8 mouse cellular contexts compared by ENCODE assay signal in genomic region chr5:124899945-124900631, GRCm38 (mm10). TPM values are rescaled to one million over a fixed set of nuclear protein-coding genes. Genes with fewer than 3 reads are reported as not detected.
DNase-seq lines count a peak whose midpoint lies in the region; ATAC-seq and TF ChIP-seq lines count a peak whose summit lies in the region.

No protein-coding gene starts in this region.

- H3K27ac ChIP-seq in MEL (ENCODE audit: control insufficient read depth, low read depth, low read length): no peak overlapping the region
- no peak overlapping the region for H3K27ac ChIP-seq in cerebellum, adult 2 months (ENCODE audit: insufficient read depth, low read length)
- H3K27ac ChIP-seq in lung, embryonic 15.5 days: no peak overlapping the region
- no peak overlapping the region for H3K27ac ChIP-seq in thymus, adult 2 months (ENCODE audit: control insufficient read depth, insufficient read depth, low read length)

- H3K79me2 ChIP-seq in MEL (ENCODE audit: control insufficient read depth, insufficient read depth, low read length, poor library complexity): no peaks in the 10 kb centered on the region

- no peaks in the 10 kb centered on the region for H3K27me3 ChIP-seq in MEL (ENCODE audit: control insufficient read depth in 1 of 2, insufficient read depth in 2 of 2, low read length in 2 of 2)
- H3K27me3 ChIP-seq in cerebellum, adult 2 months (ENCODE audit: control insufficient read depth, insufficient read depth, low read length): no peaks in the 10 kb centered on the region
- H3K27me3 ChIP-seq in lung, embryonic 15.5 days: no peaks in the 10 kb centered on the region
- H3K27me3 ChIP-seq in thymus, adult 2 months (ENCODE audit: control insufficient read depth, insufficient read depth, low read length): no peaks in the 10 kb centered on the region

- no peaks in the 10 kb centered on the region for H3K9me3 ChIP-seq in MEL (replicated peaks; ENCODE audit: insufficient read depth, low read length)
- H3K9me3 ChIP-seq in lung, embryonic 15.5 days: no peaks in the 10 kb centered on the region

- no peaks in the 10 kb centered on the region; a peak in 1 of 4 replicates for H3K4me1 ChIP-seq in MEL (ENCODE audit: control insufficient read depth in 1 of 2, insufficient read depth in 2 of 2, low read length in 2 of 2)
- peaks cover 12% of the 10 kb centered on the region for H3K4me1 ChIP-seq in cerebellum, adult 2 months (ENCODE audit: control insufficient read depth, insufficient read depth, low read length)
- peaks cover 9% of the 10 kb centered on the region for H3K4me1 ChIP-seq in lung, embryonic 15.5 days
- H3K4me1 ChIP-seq in thymus, adult 2 months (replicated peaks; ENCODE audit: control insufficient read depth, insufficient read depth, low read length): peaks cover 5% of the 10 kb centered on the region; the same call in 1 of the 2 replicates

- TF ChIP-seq POLR2A in MEL (IDR thresholded peaks at IDR 0.05; ENCODE audit: control insufficient read depth in 1 of 2, insufficient read depth in 1 of 2, low read depth in 1 of 2, low read length in 2 of 2, poor library complexity in 1 of 2): no peak
- no peak for TF ChIP-seq POLR2A in cerebellum, adult 2 months (IDR thresholded peaks at IDR 0.05; ENCODE audit: borderline replicate concordance, insufficient read depth, low read length)
- TF ChIP-seq POLR2A in thymus, adult 2 months (IDR thresholded peaks at IDR 0.05; ENCODE audit: control insufficient read depth, extremely low read depth, insufficient read depth, low read length, poor library complexity): no peak

- H3K36me3 ChIP-seq in MEL (ENCODE audit: control insufficient read depth in 1 of 2, insufficient read depth in 2 of 2, low read length in 2 of 2): no peaks in the 10 kb centered on the region
- no peaks in the 10 kb centered on the region for H3K36me3 ChIP-seq in lung, embryonic 15.5 days
- no peaks in the 10 kb centered on the region for H3K36me3 ChIP-seq in thymus, adult 2 months (ENCODE audit: control insufficient read depth, insufficient read depth, low read length)

- peak overlapping the region; percentile 55 for H3K4me2 ChIP-seq in lung, embryonic 15.5 days

- no peak overlapping the region for H3K9ac ChIP-seq in MEL (ENCODE audit: control insufficient read depth, low read depth, low read length, poor library complexity, severe bottlenecking)
- no peak overlapping the region for H3K9ac ChIP-seq in lung, embryonic 15.5 days

- no peak overlapping the region for H3K4me3 ChIP-seq in MEL (ENCODE audit: control insufficient read depth in 1 of 2, insufficient read depth in 1 of 2, low read depth in 2 of 2, low read length in 2 of 2)
- H3K4me3 ChIP-seq in cerebellum, adult 2 months (replicated peaks; ENCODE audit: insufficient read depth, low read depth, low read length): no peak overlapping the region
- H3K4me3 ChIP-seq in lung, embryonic 15.5 days: peak overlapping the region; percentile 6; the same call in 1 of the 2 replicates
- H3K4me3 ChIP-seq in thymus, adult 2 months (ENCODE audit: control insufficient read depth, insufficient read depth, low read length): no peak overlapping the region

- peak; percentile 80 for DNase-seq in MEL (ENCODE audit: low read depth, low spot score)
- DNase-seq in cerebellum, adult 2 months: peak; percentile 67 to 87
- peak; percentile 79 for DNase-seq in forelimb bud, embryonic 11.5 days (ENCODE audit: low read depth, low spot score)
- peak; percentile 86 to 90 for DNase-seq in layer of hippocampus, adult 8-10 months (ENCODE audit: low spot score in 2 of 2)
- peak; percentile 47 for DNase-seq in ovary, adult 18-20 months (ENCODE audit: low spot score)
- peak; percentile 88 for DNase-seq in thymus, adult 2 months

- peak; percentile 90 to 98 (median 94) for TF ChIP-seq CTCF in MEL (IDR thresholded peaks at IDR 0.05 in 2 of 3, conservative IDR thresholded peaks at IDR 0.05 in 1 of 3; ENCODE audit: control insufficient read depth in 1 of 3, insufficient read depth in 1 of 3, low read depth in 2 of 3, low read length in 3 of 3, poor library complexity in 1 of 3, severe bottlenecking in 1 of 3)
- TF ChIP-seq CTCF in cerebellum, adult 2 months (IDR thresholded peaks at IDR 0.05; ENCODE audit: borderline replicate concordance, insufficient read depth, low read depth, low read length): peak; percentile 97
- peak; percentile 97 for TF ChIP-seq CTCF in thymus, adult 2 months (IDR thresholded peaks at IDR 0.05; ENCODE audit: borderline replicate concordance, control insufficient read depth, extremely low read depth, insufficient read depth, low read length, poor library complexity)

- peak; percentile 77 to 88; a peak in 3 of 4 replicates for ATAC-seq in hematopoietic stem cell, adult 5-6 weeks (replicated peaks in 1 of 2; ENCODE audit: insufficient read depth in 1 of 2, low FRiP score in 2 of 2, low TSS enrichment in 1 of 2, low read depth in 1 of 2, poor library complexity in 2 of 2, severe bottlenecking in 2 of 2)
- ATAC-seq in lung, embryonic 15.5 days (ENCODE audit: borderline replicate concordance, extremely low read depth, low FRiP score, low TSS enrichment): peak; percentile 40; the same call in 1 of the 2 replicates

- TF ChIP-seq EP300 in MEL (IDR thresholded peaks at IDR 0.05; ENCODE audit: low read depth in 1 of 2, low read length in 2 of 2): no peak

- WGBS in cerebellum, adult 2 months: 21% methylated on average over 20 of the region's 20 CpGs
- WGBS in lung, embryonic 15.5 days: 15% methylated on average over 20 of the region's 20 CpGs
- WGBS in thymus, adult 2 months: 31% methylated on average over 20 of the region's 20 CpGs

- TF ChIP-seq RAD21 in MEL (IDR thresholded peaks at IDR 0.05; ENCODE audit: low read depth, low read length): peak; percentile 87

TF ChIP-seq in MEL, 35 proteins besides CTCF, POLR2A, EP300 and RAD21:
- TF ChIP-seq ZC3H11A (IDR thresholded peaks at IDR 0.05; ENCODE audit: low read depth, low read length): peak; percentile 89
- no peak for TF ChIP-seq NRF1 (IDR thresholded peaks at IDR 0.05; ENCODE audit: insufficient read depth, low read depth, low read length, poor library complexity, severe bottlenecking)
- TF ChIP-seq ZMIZ1 (IDR thresholded peaks at IDR 0.05; ENCODE audit: low read depth, low read length): no peak
- no peak for TF ChIP-seq JUND (IDR thresholded peaks at IDR 0.05; ENCODE audit: low read depth, low read length)
- TF ChIP-seq MAZ (IDR thresholded peaks at IDR 0.05; ENCODE audit: low read depth, low read length): peak; percentile 53; the same call in 1 of the 2 replicates
- TF ChIP-seq UBTF (IDR thresholded peaks at IDR 0.05; ENCODE audit: borderline replicate concordance, insufficient read depth, low read depth, low read length): no peak
- no peak for TF ChIP-seq ZNF384 (IDR thresholded peaks at IDR 0.05; ENCODE audit: low read depth, low read length)
- peak; percentile 93 for TF ChIP-seq SMC3 (IDR thresholded peaks at IDR 0.05; ENCODE audit: low read depth, low read length)
- 0 out of 2 replicates have a peak, but pooled peaks have one; percentile 43 for TF ChIP-seq SIN3A (IDR thresholded peaks at IDR 0.05; ENCODE audit: low read length)

RNA-seq across cellular contexts. Expression of gene Zfp664, which starts 37.6 kb away (rescaled TPM):
- 15.9 and 18.6 TPM in 2 replicates for total RNA-seq in MEL (2012; rRNA removed)
- 100 to 1,000 TPM in 1 of 2 experiments, 10 to 100 TPM in 1; 37.7 to 205 TPM for polyA plus RNA-seq in MEL (2012; ENCODE audit: insufficient read depth in 1 of 2, insufficient read length in 2 of 2, low read depth in 1 of 2, low replicate concordance in 2 of 2, missing spikeins in 1 of 2)
- polyA plus RNA-seq in cerebellum, adult 2 months (2012; rRNA removed): 67.2 and 72.9 TPM in 2 replicates
- total RNA-seq in hematopoietic stem cell, adult 5-6 weeks (2017): 29.1 and 30.4 TPM in 2 replicates
- 10 to 100 TPM; 60.6 to 73.4 (median 65.8) TPM for total RNA-seq in layer of hippocampus, adult 8-10 months (2022)
- 94.7 and 106 TPM in 2 replicates for polyA plus RNA-seq in lung, embryonic 15.5 days (2015; fragmentation: Nextera tagmentation; extraction: Ambion mirVana)
- 35.7 and 42.0 TPM in 2 replicates for polyA plus RNA-seq in thymus, adult 2 months (2012; rRNA removed)

RNA-seq across cellular contexts. Expression of gene Ccdc92, which starts 37.9 kb away (rescaled TPM):
- 7.6 and 9.2 TPM in 2 replicates for total RNA-seq in MEL (2012; rRNA removed)
- 100 to 1,000 TPM in 1 of 2 experiments, 10 to 100 TPM in 1; 40.3 to 467 TPM for polyA plus RNA-seq in MEL (2012; ENCODE audit: insufficient read depth in 1 of 2, insufficient read length in 2 of 2, low read depth in 1 of 2, low replicate concordance in 2 of 2, missing spikeins in 1 of 2)
- polyA plus RNA-seq in cerebellum, adult 2 months (2012; rRNA removed): 183 and 200 TPM in 2 replicates
- total RNA-seq in hematopoietic stem cell, adult 5-6 weeks (2017): 1.3 TPM in 1 of 2 replicates, not detected in the other
- total RNA-seq in layer of hippocampus, adult 8-10 months (2022): 10 to 100 TPM; 70.4 to 76.4 (median 72.7) TPM
- polyA plus RNA-seq in lung, embryonic 15.5 days (2015; fragmentation: Nextera tagmentation; extraction: Ambion mirVana): 9.5 and 10.4 TPM in 2 replicates
- polyA plus RNA-seq in thymus, adult 2 months (2012; rRNA removed): 16.1 and 17.5 TPM in 2 replicates
